Mouse (Mus musculus) embryonic facial prominence, embryonic 11.5 days (tissue): ENCODE data around the gene Gpt2. TPM values are rescaled to one million over a fixed set of nuclear protein-coding genes. Genes with fewer than 3 reads are reported as not detected.

ENCODE experiments used
- ATAC-seq: fragments of 200-750 bp; cut with Nextera tagmentation; replicated peaks from 2 replicates; pipeline ENCODE4 v1.8.0; 2017; ENCODE audit warnings: low read depth; ENCODE audit not compliant: insufficient number of reproducible peaks, low FRiP score, low TSS enrichment
- DNase-seq: peaks from one replicate; pipeline ENCODE4 v3.0.0-alpha.2; 2015; ENCODE audit warnings: low spot score
- H3K27ac ChIP-seq: fragments of 300-500 bp; sonication (generic); replicated peaks from 2 replicates; pipeline ENCODE4 v1.5.1; 2014; ENCODE audit warnings: mild to moderate bottlenecking, low read depth, low read length, control low read depth
- H3K27me3 ChIP-seq: fragments of 300-500 bp; sonication (generic); 2 replicates; pipeline ENCODE4 v1.6.1; 2014; ENCODE audit warnings: mild to moderate bottlenecking, low read length, moderate library complexity, mixed read lengths; ENCODE audit not compliant: control insufficient read depth, insufficient read depth
- H3K36me3 ChIP-seq: fragments of 300-500 bp; sonication (generic); replicated peaks from 2 replicates; pipeline ENCODE4 v1.6.1; 2014; ENCODE audit warnings: low read depth, mild to moderate bottlenecking, low read length, moderate library complexity, mixed read lengths; ENCODE audit not compliant: control insufficient read depth, insufficient read depth
- H3K4me1 ChIP-seq: fragments of 300-500 bp; sonication (generic); 2 replicates; pipeline ENCODE4 v1.6.1; 2014; ENCODE audit warnings: low read length, mixed read lengths; ENCODE audit not compliant: control insufficient read depth, insufficient read depth
- H3K4me2 ChIP-seq: fragments of 300-500 bp; sonication (generic); 2 replicates; pipeline ENCODE4 v1.6.1; 2014; ENCODE audit warnings: low read depth, mild to moderate bottlenecking, control low read depth, low read length, moderate library complexity
- H3K4me3 ChIP-seq: fragments of 300-500 bp; sonication (generic); 2 replicates; pipeline ENCODE4 v1.5.1; 2014; ENCODE audit warnings: low read depth, low read length, control low read depth
- H3K9ac ChIP-seq: fragments of 300-500 bp; sonication (generic); replicated peaks from 2 replicates; pipeline ENCODE4 v1.6.1; 2014; ENCODE audit warnings: mild to moderate bottlenecking, control low read depth, low read length
- H3K9me3 ChIP-seq: fragments of 300-500 bp; sonication (generic); replicated peaks from 2 replicates; pipeline ENCODE4 v1.6.1; 2016; ENCODE audit warnings: mild to moderate bottlenecking, low read length, inconsistent platforms, mixed read lengths; ENCODE audit not compliant: control insufficient read depth
- WGBS: fragments of 180-500 bp; shearing (Covaris S2); extraction: QIAGEN DNeasy Blood & Tissue Kit; methylation state at CpG from one replicate; pipeline ENCODE4 v1.1.7; 2014; 5-methylcytosine and 5-hydroxymethylcytosine counted together
- polyA plus RNA-seq: library from polyadenylated mRNA; unstranded; fragments of >200 nt; fragmentation: Nextera tagmentation; extraction: Ambion mirVana; gene quantifications from 2 replicates; pipeline ENCODE4 v1.2.1, GENCODE M21; 2014

The Gpt2 gene
- polyA plus RNA-seq, 1 experiment from 2014 or later = 62.2 TPM

DNA sequence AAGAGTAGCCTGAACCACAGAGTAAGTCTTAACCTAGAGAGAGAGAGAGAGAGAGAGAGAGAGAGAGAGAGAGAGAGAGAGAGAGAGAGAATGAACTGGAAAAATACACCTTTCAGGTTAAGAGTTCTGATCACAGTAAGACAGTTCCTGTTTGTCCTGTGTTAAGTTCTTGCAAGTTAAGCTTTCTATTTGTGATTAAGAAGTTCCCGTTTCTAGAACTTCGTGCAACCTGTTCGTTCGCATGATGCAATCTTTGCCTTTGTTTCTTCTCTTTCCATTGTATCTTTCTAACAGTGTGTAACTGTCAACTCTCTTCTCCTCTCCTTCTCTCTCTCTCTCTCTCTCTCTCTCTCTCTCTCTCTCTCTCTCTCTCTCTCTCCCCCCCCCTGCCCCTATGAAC, 78.1 kb downstream of the Gpt2 start:
- no peak overlapping the region for H3K4me3 ChIP-seq
- H3K4me1 ChIP-seq = no peaks in the 10 kb centered on the region
- no peak overlapping the region for H3K4me2 ChIP-seq
- H3K9me3 ChIP-seq = no peaks in the 10 kb centered on the region
- DNase-seq (no peak), ATAC-seq (no peak)
- no peak overlapping the region for H3K9ac ChIP-seq
- H3K27ac ChIP-seq = no peak overlapping the region
- no peaks in the 10 kb centered on the region for H3K36me3 ChIP-seq
- 95% methylated on average over 4 of the region's 4 CpGs for WGBS
- no peaks in the 10 kb centered on the region for H3K27me3 ChIP-seq

DNA sequence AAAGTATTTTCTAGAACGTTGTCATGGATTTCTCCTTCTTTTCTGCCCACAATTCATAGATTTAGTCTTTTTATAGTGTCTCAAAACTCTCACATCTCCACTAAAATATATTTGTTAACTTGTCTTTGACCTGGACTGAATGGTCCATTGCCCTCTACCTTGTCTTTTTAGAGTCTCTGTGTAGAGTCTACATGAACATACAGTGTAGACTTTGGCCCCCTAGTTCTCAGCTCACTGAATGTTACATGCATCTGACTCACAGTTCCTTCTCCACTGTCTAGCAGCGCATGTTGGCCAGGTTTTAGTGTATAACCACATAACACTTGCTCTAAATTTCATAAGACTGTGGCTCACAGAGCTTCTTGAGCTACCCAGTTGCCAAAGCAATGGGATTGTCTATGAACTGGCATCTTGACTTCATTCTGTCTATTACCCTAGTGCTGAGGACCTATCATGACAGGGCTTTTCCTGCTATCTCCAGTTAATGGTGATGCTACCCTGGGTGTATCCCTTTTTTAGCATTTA, 81.7 kb downstream of the Gpt2 start:
- no peak overlapping the region for H3K9ac ChIP-seq
- no peak for DNase-seq
- no peak overlapping the region for H3K4me3 ChIP-seq
- H3K9me3 ChIP-seq = no peaks in the 10 kb centered on the region
- H3K27ac ChIP-seq = no peak overlapping the region
- no peaks in the 10 kb centered on the region for H3K36me3 ChIP-seq
- H3K27me3 ChIP-seq = no peaks in the 10 kb centered on the region
- no peaks in the 10 kb centered on the region for H3K4me1 ChIP-seq
- no peak for ATAC-seq
- WGBS = 77% methylated on average over 2 of the region's 2 CpGs
- no peak overlapping the region for H3K4me2 ChIP-seq

Other genes starting within 250 kb of the Gpt2 start
- gene Orc6, start 192.9 kb upstream of the Gpt2 start, polyA plus RNA-seq = 158 and 166 TPM in 2 replicates
- 176 and 187 TPM in 2 replicates for gene Vps35, start 192.8 kb upstream of the Gpt2 start, polyA plus RNA-seq
- gene Mylk3, start 106.2 kb upstream of the Gpt2 start, polyA plus RNA-seq = 2.9 and 3.9 TPM in 2 replicates
- 55.5 and 65.5 TPM in 2 replicates for gene 4921524J17Rik, start 59.7 kb upstream of the Gpt2 start, polyA plus RNA-seq
- 207 and 209 TPM in 2 replicates for gene Dnaja2, start 62.8 kb downstream of the Gpt2 start, polyA plus RNA-seq
- gene Neto2, start 208.3 kb downstream of the Gpt2 start, polyA plus RNA-seq = 21.3 and 24.8 TPM in 2 replicates